In the genomic region with DNA sequence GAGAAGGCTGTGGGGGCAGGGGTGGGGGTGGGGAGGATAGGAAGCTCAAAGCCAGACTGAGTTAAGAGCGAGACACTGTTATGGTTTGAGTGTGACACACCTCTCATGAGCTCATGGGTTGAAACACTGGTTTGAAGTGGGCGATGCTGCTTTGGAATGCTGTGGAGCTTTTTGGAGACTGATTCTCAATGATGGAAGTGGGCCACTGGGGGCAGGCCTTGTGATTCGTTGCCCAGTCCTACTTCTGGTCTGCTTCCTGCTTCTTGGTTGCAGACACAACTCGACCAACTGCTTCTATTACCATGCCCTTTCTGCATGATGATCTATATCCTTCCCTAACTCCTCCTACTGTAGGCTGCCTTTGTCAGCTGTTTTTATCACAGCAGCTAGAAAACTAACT, we compare ENCODE assay signal across 15 mouse cellular contexts.
DNase-seq lines count a peak whose midpoint lies in the region; ATAC-seq and TF ChIP-seq lines count a peak whose summit lies in the region.
"Had no signal": no experiment of that assay in that cellular context is flagged by ENCODE, and none has a peak within 500 bp of the region (broad histone marks: within the 10 kb centered on the region; RNA-seq: fewer than 3 reads in every experiment).

No protein-coding gene starts in this region.

- TF ChIP-seq CTCF in left cerebral cortex, adult 2 months (IDR thresholded peaks at IDR 0.05): no peak

- peak overlapping the region; percentile 30; the same call in 1 of the 2 replicates for H3K27ac ChIP-seq in hindbrain, embryonic 10.5 days
- no peak overlapping the region for H3K27ac ChIP-seq in hindbrain, embryonic 13.5 days
- no peak overlapping the region for H3K27ac ChIP-seq in intestine, embryonic 15.5 days
- H3K27ac ChIP-seq in left cerebral cortex, adult 2 months: no peak overlapping the region
- H3K27ac ChIP-seq: liver, embryonic 13.5 days; midbrain, embryonic 12.5 days; neural tube, embryonic 15.5 days had no signal

- ATAC-seq in hindbrain, embryonic 13.5 days (ENCODE audit: low FRiP score): no peak
- ATAC-seq in intestine, embryonic 15.5 days: 0 out of 2 replicates have a peak, but pooled peaks have one; percentile 39
- ATAC-seq: hindbrain, embryonic 16.5 days had no signal

- 78% methylated on average over 4 of the region's 4 CpGs for WGBS in hindbrain, embryonic 10.5 days
- WGBS in hindbrain, embryonic 13.5 days: 84% methylated on average over 4 of the region's 4 CpGs
- WGBS in intestine, embryonic 15.5 days: 57% methylated on average over 4 of the region's 4 CpGs

- DNase-seq in hindbrain, embryonic 10.5 days (ENCODE audit: low spot score): no peak
- DNase-seq in 416B (ENCODE audit: low read depth): peak; percentile 54
- peak; percentile 46 to 47 for DNase-seq in heart, adult 18-20 months
- DNase-seq in left cerebral cortex, postnatal 4 days: no peak
- no peak for DNase-seq in left cerebral cortex, adult 2 months (ENCODE audit: extremely low spot score in 1 of 2, low spot score in 2 of 2)
- no peak for DNase-seq in left cerebral cortex, adult 11 months (ENCODE audit: low spot score)
- DNase-seq: adrenal gland, postnatal 25 days; cerebellum, adult 2 months; liver, embryonic 13.5 days; thymus, postnatal 36 days had no signal

- H3K27me3 ChIP-seq in hindbrain, embryonic 10.5 days (ENCODE audit: insufficient read depth, poor library complexity, severe bottlenecking): no peaks in the 10 kb centered on the region
- H3K27me3 ChIP-seq in hindbrain, embryonic 13.5 days: no peaks in the 10 kb centered on the region
- no peaks in the 10 kb centered on the region for H3K27me3 ChIP-seq in intestine, embryonic 15.5 days (replicated peaks)
- H3K27me3 ChIP-seq: liver, embryonic 13.5 days; midbrain, embryonic 12.5 days; neural tube, embryonic 15.5 days had no signal

- H3K4me3 ChIP-seq in hindbrain, embryonic 10.5 days: no peak overlapping the region
- no peak overlapping the region for H3K4me3 ChIP-seq in hindbrain, embryonic 13.5 days
- H3K4me3 ChIP-seq in intestine, embryonic 15.5 days (replicated peaks): no peak overlapping the region
- H3K4me3 ChIP-seq in left cerebral cortex, adult 2 months: no peak overlapping the region
- H3K4me3 ChIP-seq: liver, embryonic 13.5 days; midbrain, embryonic 12.5 days; neural tube, embryonic 15.5 days had no signal

- H3K4me2 ChIP-seq in hindbrain, embryonic 13.5 days: no peak overlapping the region
- no peak overlapping the region for H3K4me2 ChIP-seq in intestine, embryonic 15.5 days (replicated peaks)
- H3K4me2 ChIP-seq: liver, embryonic 13.5 days; midbrain, embryonic 12.5 days; neural tube, embryonic 15.5 days had no signal

- H3K36me3 ChIP-seq in hindbrain, embryonic 10.5 days: no peaks in the 10 kb centered on the region
- H3K36me3 ChIP-seq in hindbrain, embryonic 13.5 days: no peaks in the 10 kb centered on the region
- H3K36me3 ChIP-seq in intestine, embryonic 15.5 days: no peaks in the 10 kb centered on the region
- H3K36me3 ChIP-seq: liver, embryonic 13.5 days; midbrain, embryonic 12.5 days; neural tube, embryonic 15.5 days had no signal

- H3K4me1 ChIP-seq in hindbrain, embryonic 10.5 days (replicated peaks): peaks cover 41% of the 10 kb centered on the region
- peaks cover 33% of the 10 kb centered on the region for H3K4me1 ChIP-seq in hindbrain, embryonic 13.5 days (replicated peaks)
- peaks cover 6% of the 10 kb centered on the region; the same call in 1 of the 2 replicates for H3K4me1 ChIP-seq in intestine, embryonic 15.5 days (replicated peaks)

- intact Hi-C loops in left cerebral cortex, postnatal 4 days (cut with DNase I): no loop called here
- intact Hi-C loops in left cerebral cortex, adult 2 months (cut with DNase I): loop anchor here (1.0 to 5.0 kb wide), 2 partner anchors 21 to 59 kb away; no protein-coding TSS in a partner anchor

- no peak overlapping the region for H3K9ac ChIP-seq in hindbrain, embryonic 13.5 days
- no peak overlapping the region for H3K9ac ChIP-seq in intestine, embryonic 15.5 days
- H3K9ac ChIP-seq: liver, embryonic 13.5 days; midbrain, embryonic 12.5 days; neural tube, embryonic 15.5 days had no signal

- H3K9me3 ChIP-seq in hindbrain, embryonic 10.5 days: no peaks in the 10 kb centered on the region
- H3K9me3 ChIP-seq in hindbrain, embryonic 13.5 days: no peaks in the 10 kb centered on the region
- no peaks in the 10 kb centered on the region for H3K9me3 ChIP-seq in intestine, embryonic 15.5 days
- H3K9me3 ChIP-seq: liver, embryonic 13.5 days; midbrain, embryonic 12.5 days; neural tube, embryonic 15.5 days had no signal

Comparison
In these comparisons a context has a peak if more than half of its experiments do, and no peak if none do; other contexts are left out.
1. DNase-seq: peak in 416B (single experiment) and heart, adult 18-20 months (2 of 2); none in hindbrain, embryonic 10.5 days (single experiment), left cerebral cortex, postnatal 4 days (single experiment), left cerebral cortex, adult 2 months (0 of 2) and left cerebral cortex, adult 11 months (single experiment).